ENCODE assay signal across 18 mouse cellular contexts in the genomic region with DNA sequence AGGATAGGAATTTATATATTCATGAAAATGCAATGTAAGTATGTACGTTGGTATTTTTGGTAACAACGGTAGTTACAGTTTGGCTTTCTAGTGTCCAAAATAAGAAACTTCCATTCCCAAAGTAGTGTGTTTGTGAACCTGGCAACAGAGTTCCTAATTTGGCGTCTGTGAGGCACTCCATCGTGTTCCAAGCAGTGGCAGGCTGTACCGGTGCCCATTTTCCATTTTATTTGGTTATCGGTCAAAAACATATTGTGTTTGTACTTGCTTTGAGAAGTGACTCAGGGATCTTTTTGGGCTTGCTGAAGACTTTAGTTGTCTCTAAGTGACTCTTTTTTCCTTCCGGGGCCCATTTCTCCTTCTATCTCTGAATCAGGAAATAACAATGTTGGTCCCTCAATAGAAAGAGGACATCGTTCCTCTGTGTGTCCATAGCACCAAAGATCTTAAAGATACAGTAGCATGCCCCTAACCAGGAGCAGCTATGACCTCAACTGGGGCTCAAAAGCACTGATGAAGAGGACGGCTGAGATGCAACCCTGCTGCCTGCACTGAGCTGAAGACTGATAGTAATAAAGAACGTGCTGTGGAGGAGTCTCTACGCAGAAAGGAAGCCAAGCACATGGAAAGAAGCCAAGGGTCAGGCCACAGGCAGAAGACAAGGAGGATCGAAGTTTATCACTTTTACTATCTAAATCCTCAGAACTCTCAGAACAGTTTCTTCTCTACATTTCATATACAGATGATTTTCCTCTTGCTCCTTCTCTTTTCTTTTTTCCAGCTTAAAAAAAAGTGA.
DNase-seq lines count a peak whose midpoint lies in the region; ATAC-seq and TF ChIP-seq lines count a peak whose summit lies in the region.
"Had no signal": no experiment of that assay in that cellular context is flagged by ENCODE, and none has a peak within 500 bp of the region (broad histone marks: within the 10 kb centered on the region; RNA-seq: fewer than 3 reads in every experiment).

No protein-coding gene starts in this region.

- 68% methylated on average over 12 of the region's 12 CpGs for WGBS in heart, embryonic 12.5 days
- 71% methylated on average over 12 of the region's 12 CpGs for WGBS in lung, embryonic 14.5 days

- DNase-seq in heart, adult 8-10 months (ENCODE audit: low spot score): peak; percentile 40
- peak; percentile 47 for DNase-seq in lung, embryonic 14.5 days
- no peak for DNase-seq in lung, postnatal 4 days
- peak; percentile 32 for DNase-seq in heart, postnatal 4 days
- DNase-seq in T-cell, adult 2 months (ENCODE audit: low spot score): no peak
- DNase-seq: adrenal gland, adult 2 months; cerebellum, adult 9-10 months; gastrocnemius, postnatal 10 days; thymus, postnatal 25 days had no signal

- H3K4me3 ChIP-seq in heart, embryonic 12.5 days: no peak overlapping the region
- no peak overlapping the region for H3K4me3 ChIP-seq in lung, embryonic 14.5 days (ENCODE audit: low read depth, low read length)
- H3K4me3 ChIP-seq: forebrain, embryonic 15.5 days; layer of hippocampus, adult 2 months; limb, embryonic 12.5 days; midbrain, embryonic 10.5 days had no signal

- H3K27me3 ChIP-seq in heart, embryonic 12.5 days (replicated peaks): no peaks in the 10 kb centered on the region
- no peaks in the 10 kb centered on the region for H3K27me3 ChIP-seq in lung, embryonic 14.5 days (ENCODE audit: insufficient read depth, low read length)
- H3K27me3 ChIP-seq: forebrain, embryonic 15.5 days; limb, embryonic 12.5 days had no signal

- no peak overlapping the region for H3K27ac ChIP-seq in heart, embryonic 12.5 days (ENCODE audit: poor library complexity, severe bottlenecking)
- no peak overlapping the region for H3K27ac ChIP-seq in lung, embryonic 14.5 days (ENCODE audit: low read depth)
- H3K27ac ChIP-seq: forebrain, embryonic 15.5 days; hindbrain, postnatal 0 days; layer of hippocampus, adult 2 months; limb, embryonic 12.5 days; midbrain, embryonic 10.5 days had no signal

- no peaks in the 10 kb centered on the region for H3K9me3 ChIP-seq in heart, embryonic 12.5 days (replicated peaks)
- no peaks in the 10 kb centered on the region for H3K9me3 ChIP-seq in lung, embryonic 14.5 days (ENCODE audit: low read depth, low read length)
- H3K9me3 ChIP-seq: forebrain, embryonic 15.5 days; G1E; limb, embryonic 12.5 days; midbrain, embryonic 10.5 days had no signal

- H3K4me1 ChIP-seq in heart, embryonic 12.5 days (replicated peaks): peaks cover 49% of the 10 kb centered on the region
- peaks cover 16% of the 10 kb centered on the region; the same call in 1 of the 2 replicates for H3K4me1 ChIP-seq in lung, embryonic 14.5 days (ENCODE audit: insufficient read depth)
- H3K4me1 ChIP-seq: forebrain, embryonic 15.5 days had no signal

- no peak for ATAC-seq in heart, embryonic 12.5 days (ENCODE audit: insufficient number of reproducible peaks, low FRiP score)
- ATAC-seq in lung, embryonic 14.5 days (ENCODE audit: insufficient read depth): no peak
- 0 out of 2 replicates have a peak, but pooled peaks have one; percentile 18 for ATAC-seq in common myeloid progenitor, adult 5-6 weeks (replicated peaks; ENCODE audit: low read depth, poor library complexity, severe bottlenecking)
- no peak for ATAC-seq in cerebellum, adult (ENCODE audit: insufficient number of reproducible peaks, low FRiP score, low TSS enrichment)
- ATAC-seq: forebrain, embryonic 15.5 days; hindbrain, postnatal 0 days had no signal

- H3K9ac ChIP-seq in heart, embryonic 12.5 days: no peak overlapping the region
- no peak overlapping the region for H3K9ac ChIP-seq in lung, embryonic 14.5 days
- H3K9ac ChIP-seq: forebrain, embryonic 15.5 days; limb, embryonic 12.5 days had no signal

- TF ChIP-seq CTCF in lung, embryonic 14.5 days (IDR thresholded peaks at IDR 0.05; ENCODE audit: low read depth): no peak

- peaks cover 10% of the 10 kb centered on the region; the same call in 1 of the 2 replicates for H3K36me3 ChIP-seq in heart, embryonic 12.5 days
- peaks cover 8% of the 10 kb centered on the region for H3K36me3 ChIP-seq in lung, embryonic 14.5 days (ENCODE audit: insufficient read depth)
- H3K36me3 ChIP-seq: forebrain, embryonic 15.5 days; G1E had no signal

- H3K4me2 ChIP-seq in heart, embryonic 12.5 days: no peak overlapping the region
- H3K4me2 ChIP-seq in lung, embryonic 14.5 days: no peak overlapping the region
- H3K4me2 ChIP-seq: forebrain, embryonic 15.5 days; limb, embryonic 12.5 days had no signal

Comparison
In these comparisons a context has a peak if more than half of its experiments do, and no peak if none do; other contexts are left out.
1. DNase-seq: peak in heart, adult 8-10 months (single experiment), lung, embryonic 14.5 days (single experiment) and heart, postnatal 4 days (single experiment); none in lung, postnatal 4 days (0 of 2) and T-cell, adult 2 months (single experiment).